Mouse (Mus musculus) liver, embryonic 14.5 days (tissue): ENCODE data around the gene Galnt15.

ENCODE experiments used
- CTCF ChIP-seq: IDR thresholded peaks from 2 replicates; pipeline ENCODE4 v1.5.1; 2016; ENCODE audit warnings: antibody characterized with exemption, low read depth, control low read depth
- EP300 ChIP-seq: IDR thresholded peaks from 2 replicates; pipeline ENCODE4 v1.6.1; 2016; ENCODE audit warnings: antibody characterized with exemption, low read depth

- TF ChIP-seq CTCF (no peak), EP300 (no peak)
Measured at GRCm38 (mm10) chr14:32055781-32056180, 27.0 kb downstream of the Galnt15 start.
